12 mouse cellular contexts compared by ENCODE assay signal in genomic region chr1:177238368-177238767, GRCm38 (mm10).
"Had no signal": no experiment of that assay in that cellular context is flagged by ENCODE, and none has a peak within 500 bp of the region (broad histone marks: within the 10 kb centered on the region; RNA-seq: fewer than 3 reads in every experiment).

No protein-coding gene starts in this region.

- H3K9me3 ChIP-seq: limb, embryonic 15.5 days; liver, embryonic 12.5 days; megakaryocyte, embryonic 14.5 days had no signal

- H3K36me3 ChIP-seq: limb, embryonic 15.5 days; liver, embryonic 12.5 days had no signal

- ATAC-seq: intestine, embryonic 16.5 days; liver, embryonic 12.5 days had no signal

- DNase-seq: kidney, adult 8-10 months; layer of hippocampus, postnatal 36 days; right cerebral cortex, postnatal 14 days; thymus, adult 2 months; thymus, postnatal 25 days had no signal

- H3K4me3 ChIP-seq: limb, embryonic 15.5 days; liver, embryonic 12.5 days; megakaryocyte, embryonic 14.5 days had no signal

- H3K27ac ChIP-seq: kidney, postnatal 0 days; limb, embryonic 15.5 days; liver, embryonic 12.5 days; macrophage had no signal

- H3K9ac ChIP-seq: limb, embryonic 15.5 days; liver, embryonic 12.5 days had no signal

- H3K4me1 ChIP-seq: limb, embryonic 15.5 days; liver, embryonic 12.5 days had no signal

- H3K4me2 ChIP-seq: limb, embryonic 15.5 days; liver, embryonic 12.5 days; midbrain, embryonic 11.5 days had no signal

- H3K27me3 ChIP-seq: limb, embryonic 15.5 days; liver, embryonic 12.5 days; megakaryocyte, embryonic 14.5 days had no signal
